Mouse (Mus musculus) gastrocnemius, postnatal 10 days (tissue): Measurements from ENCODE around the gene Bsn. TPM values are rescaled to one million over a fixed set of nuclear protein-coding genes. Genes with fewer than 3 reads are reported as not detected.
"Not testable (repeated sequence)": the region's sequence is repeated elsewhere in the genome, so short reads cannot be mapped to it uniquely, and the experiment has no call there.

Experiments used
- DNase-seq: peaks from one replicate; pipeline ENCODE4 v3.0.0; 2021; ENCODE audit warnings: mixed read lengths
- total RNA-seq, 2 experiments: library from RNA; stranded (reverse); gene quantifications; 2 replicates each; pipeline ENCODE4 v1.2.3; 2021

Bsn gene
- total RNA-seq, 2 experiments from 2014 or later, result 0.47 to 0.54 TPM

DNA sequence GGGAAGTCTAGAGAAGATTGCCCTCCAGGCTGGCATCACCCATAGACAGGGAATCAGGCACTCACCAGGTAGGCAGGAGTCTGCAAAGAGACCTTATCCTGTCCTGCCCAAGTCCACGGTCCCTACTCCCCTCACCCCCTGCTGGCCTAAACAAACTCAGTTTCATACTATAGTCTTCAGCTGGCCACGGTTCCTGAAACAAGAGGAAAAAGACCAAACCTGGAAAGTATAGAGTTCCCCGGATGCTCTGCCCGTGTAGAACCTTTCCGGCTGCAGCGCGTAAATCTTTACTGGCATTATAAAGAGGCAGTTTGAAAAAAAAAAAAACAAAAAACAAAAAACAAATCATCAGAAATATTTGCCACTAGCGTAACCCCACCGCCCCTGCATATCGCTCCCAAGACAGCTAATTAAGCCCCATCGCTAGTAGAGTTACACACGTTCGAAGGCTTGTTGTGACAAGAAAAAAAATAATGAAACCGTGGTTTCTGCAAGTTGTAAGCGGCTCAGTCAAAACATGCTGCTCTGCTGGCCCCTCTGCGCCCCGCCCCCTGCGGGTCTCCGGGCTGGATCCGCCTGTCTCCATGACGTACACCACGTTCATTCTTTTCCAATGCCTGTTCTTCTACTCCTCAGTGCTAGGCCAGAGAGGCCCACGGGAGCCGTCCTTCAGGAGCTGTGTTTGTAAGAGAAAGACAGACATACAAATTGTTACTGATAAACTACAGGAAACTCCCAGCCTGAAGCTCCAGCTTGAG, 6.9 kb upstream of the Bsn start:
- DNase-seq, result no peak

DNA sequence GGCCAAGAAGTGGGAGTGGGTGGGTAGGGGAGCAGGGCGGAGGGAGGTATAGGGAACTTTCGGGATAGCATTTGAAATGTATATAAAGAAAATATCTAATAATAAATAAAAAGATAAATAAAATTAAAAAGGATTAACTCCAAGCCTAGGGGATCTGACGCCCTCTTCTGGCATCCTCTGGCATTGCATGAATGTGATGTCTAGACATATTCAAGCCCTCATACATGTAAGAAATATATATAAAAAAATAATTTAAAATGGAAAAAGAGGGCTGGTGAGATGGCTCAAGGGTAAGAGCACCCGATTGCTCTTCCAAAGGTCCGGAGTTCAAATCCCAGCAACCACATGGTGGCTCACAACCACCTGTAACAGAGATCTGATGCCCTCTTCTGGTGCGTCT, 6.0 kb upstream of the Bsn start:
- not testable (repeated sequence) for DNase-seq

DNA sequence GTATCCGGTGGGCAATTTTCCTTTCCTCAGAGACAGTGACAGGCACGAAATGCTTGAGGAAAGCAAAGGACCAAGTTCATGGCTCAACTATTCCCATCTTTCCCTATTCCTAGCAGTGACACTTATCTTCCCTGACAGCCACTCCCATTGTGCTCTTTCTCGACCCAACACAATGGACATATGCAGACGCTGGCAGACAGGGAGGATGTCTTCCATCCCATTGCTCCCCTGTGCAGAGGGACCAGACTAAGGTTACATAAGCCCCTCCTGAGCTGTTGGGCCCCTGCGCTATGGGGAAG, 747 bp downstream of the Bsn start:
- no peak for DNase-seq

DNA sequence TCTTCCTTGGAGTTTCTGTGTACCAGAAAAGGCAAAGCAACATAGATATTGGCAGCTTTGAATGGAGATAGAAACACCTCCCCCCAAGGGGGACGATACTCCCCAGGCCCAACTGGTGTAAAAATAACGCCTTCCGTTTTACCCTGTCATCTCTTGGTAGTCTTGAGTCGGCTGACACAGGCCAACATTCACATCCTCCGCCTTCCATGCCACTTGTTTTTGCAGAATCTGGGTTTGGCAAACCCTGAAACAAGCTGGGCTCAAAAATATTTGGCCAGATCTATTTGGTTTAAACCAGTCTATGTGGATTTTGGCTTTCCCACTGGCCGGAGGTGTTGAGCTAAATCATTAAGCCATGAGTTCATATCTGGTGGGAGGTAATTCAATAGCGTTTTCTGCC, 1.2 kb downstream of the Bsn start:
- no peak for DNase-seq

DNA sequence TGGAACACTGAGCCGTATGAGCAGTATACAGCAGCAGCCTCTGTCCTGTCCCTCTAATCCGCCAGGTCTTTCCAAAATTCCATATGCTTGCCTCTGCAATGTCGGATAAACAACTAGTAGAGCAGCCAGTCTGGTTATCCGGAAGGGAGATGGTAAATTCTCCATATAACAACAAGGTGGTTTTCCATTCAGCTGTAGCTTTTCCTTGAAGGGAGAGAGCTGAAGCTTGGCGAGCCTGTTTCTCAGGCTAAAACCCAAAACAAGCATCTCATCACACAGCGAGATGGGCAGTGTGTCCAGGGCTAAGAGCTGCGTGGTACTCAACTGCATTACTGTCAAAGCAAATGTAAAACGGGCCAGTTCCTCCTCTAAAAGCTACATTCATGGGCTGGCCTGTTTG, 1.7 kb downstream of the Bsn start:
- DNase-seq, result no peak

DNA sequence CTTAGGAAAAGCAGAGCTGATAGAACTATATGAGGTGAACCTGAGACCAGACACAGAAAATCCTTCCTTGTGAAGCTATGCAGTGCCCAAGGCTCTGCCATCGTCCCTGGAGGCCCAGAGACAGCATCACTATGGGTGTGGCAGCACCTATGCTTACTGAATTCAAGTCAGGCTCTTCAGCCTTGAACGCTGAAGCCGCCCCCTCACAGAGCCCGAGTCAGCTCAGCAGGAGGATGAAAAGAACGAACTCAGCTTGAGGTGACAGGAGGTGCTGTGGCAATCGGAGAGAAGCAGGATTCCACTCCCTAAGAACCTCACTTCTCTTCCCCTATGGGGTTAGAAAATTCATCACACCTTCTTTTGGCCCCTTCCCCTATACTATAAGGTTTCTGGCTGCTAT, 2.6 kb downstream of the Bsn start:
- no peak for DNase-seq

DNA sequence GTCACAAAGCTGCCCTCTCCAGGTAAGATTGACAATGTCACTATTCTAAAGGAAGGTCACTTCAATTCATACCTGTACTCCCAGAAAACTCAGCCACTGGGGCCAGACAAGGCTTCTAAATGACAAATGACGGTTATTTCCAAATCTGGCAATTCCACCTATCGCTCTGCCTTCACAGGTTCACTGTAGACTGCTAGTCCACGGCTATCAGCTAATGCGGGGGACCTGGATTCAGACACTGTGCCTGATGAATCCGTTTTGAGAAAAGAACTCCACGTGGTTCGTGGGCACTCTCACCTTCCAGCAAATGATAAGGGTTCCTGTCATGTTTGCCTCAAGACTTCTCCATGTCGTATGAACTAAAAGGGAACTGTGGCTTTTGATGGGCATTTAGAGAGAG, 4.4 kb downstream of the Bsn start:
- no peak for DNase-seq

DNA sequence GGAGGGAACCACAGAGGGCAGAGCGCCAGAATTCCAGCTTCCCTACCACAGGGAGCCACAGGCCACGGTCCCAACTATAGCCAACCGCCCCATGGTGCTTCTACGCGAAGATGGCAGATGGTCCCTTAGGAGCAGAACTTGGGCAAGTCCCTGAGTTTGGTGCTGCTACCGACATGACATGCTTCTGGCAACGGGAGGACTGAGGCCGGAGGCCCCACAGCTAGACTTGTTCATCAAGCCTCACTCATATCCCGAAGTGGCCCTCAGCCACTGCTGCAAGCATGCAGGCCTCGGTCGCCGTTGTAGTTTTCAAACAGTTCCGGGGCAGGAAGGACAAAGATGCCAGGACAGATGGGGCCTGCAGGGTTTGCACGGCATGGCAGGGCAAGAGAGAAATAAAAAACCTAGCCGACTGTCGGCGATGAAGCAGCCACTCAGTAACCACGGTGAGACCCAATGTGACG, 6.6 kb downstream of the Bsn start:
- DNase-seq, result no peak

DNA sequence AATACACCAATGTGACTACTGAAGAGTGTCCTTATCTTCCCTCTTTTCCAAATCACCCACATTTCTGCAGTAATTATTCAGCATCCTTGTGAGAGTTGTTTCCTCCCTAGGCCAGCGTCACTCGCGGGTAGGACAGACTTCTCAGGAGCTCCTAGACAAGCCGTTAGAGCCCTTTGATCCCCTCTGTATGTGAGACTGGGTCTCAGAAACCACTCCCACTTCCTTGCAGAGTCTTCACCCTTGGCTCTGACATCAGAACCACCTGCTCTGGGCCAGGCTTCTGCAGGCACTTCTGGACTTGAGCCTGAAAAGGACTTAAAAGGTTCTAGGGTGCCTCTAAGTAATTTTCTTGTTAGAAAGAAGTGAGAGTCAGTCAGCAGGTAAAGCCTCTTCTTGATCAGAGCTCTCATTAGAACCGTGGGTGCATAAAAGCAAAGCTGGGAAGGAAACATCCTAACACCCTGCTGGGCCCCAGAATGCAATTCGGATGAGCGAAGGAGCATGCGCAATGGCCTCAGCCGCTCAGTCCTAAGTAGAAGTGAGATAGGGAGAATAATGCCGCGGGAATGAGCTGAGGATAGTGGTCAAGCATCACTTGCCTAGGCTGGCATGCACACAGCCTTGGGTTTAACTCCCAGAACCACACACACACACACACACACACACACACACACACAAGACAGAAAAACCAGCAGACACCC, 7.2 kb downstream of the Bsn start:
- DNase-seq, result no peak

DNA sequence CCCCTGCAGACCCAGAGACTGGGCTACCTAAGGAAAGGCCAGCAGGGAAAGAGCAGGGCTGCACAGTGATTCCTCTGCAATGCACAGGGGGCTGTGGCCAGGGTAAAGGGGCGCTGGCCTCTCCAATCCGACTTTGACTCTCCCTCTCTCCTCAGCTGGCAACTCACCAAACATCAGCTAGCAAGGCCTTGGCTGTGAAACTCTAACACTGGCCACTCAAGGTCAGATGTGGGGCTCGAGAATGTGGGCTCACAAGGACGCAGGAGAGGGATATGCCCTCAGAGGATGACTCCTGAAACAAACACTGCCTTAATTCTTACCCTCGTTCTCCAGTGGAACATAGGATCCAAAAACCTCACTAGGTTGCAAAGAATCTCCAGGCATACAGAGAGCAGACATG, 11.8 kb downstream of the Bsn start:
- DNase-seq, result no peak

DNA sequence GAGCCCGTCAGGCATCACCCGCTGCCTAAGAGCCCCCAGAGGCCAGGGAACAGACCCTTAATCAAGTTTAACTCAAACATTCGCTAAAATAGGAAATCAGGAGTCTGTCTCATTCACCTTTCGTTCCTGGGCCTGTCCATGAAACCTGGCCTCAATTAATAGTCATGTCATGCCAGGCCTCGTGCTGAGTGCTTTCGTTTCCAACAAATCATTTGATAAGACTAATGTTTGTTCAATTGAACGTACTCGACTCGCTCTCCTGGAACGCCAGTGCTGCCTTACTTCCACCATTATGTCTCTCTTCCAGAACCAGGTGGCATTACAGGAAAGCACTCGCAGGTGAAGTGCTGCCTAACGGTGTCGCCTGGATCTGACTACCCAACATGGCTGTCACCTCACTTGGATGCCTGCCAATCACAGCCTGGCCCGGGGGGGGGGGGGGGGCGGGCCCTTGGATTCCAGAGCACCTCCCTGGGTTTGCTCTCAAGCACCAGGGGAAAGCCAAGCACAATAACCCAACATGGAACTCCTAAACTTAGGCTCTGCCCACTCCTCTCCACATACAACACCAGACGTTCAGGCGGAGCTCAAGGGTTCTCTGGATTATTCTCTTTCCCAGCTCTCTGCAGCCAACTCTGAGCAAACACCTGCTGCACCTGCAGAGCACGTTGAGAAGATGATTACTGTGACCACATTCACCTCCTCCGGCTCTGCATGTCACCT, 14.9 kb downstream of the Bsn start:
- no peak for DNase-seq

DNA sequence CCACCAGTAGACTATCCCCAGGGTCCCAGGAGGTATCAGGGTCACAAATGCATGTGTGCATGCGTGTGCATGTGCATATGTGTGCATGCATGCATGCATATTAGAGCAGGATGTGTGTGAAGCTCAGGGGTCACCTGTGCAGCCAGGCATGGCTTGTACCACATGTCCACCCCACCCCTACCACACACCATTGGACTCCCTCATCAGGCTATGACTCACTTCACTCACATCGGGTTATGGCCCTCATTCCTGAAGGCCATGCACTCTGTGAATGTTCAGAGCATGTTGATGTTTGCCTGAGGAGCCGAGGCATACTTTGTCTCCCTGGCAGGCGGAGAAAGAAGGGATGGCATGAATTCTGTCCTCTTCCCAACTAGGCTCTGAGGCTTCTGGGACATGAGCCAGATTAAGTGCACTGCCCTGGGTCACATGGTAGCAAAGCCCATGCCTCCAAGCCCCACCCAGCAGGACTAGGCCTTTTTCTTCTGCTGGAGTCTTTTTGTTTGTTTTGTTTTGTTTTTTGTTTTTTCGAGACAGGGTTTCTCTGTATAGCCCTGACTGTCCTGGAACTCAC, 17.3 kb downstream of the Bsn start:
- DNase-seq, result no peak

DNA sequence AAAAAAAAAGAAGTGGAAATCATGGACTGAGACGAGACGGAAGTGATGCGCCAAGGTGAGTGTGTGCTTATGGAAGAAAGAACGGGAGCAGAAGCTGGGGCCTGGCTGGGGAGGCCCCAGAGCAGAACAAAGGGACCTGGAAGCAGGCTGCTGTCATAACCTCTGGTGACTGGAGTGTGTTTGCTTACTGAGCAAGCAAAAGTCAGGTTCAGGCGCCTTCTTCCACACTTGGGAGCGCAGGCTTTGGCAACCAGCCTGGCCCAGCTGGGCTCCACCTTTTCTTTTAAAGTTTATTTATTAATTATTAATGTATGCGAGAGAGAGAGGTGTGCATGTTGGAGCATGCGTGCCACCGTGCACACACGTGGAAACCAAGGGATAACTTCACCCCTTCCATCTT, 20.4 kb downstream of the Bsn start:
- no peak for DNase-seq

DNA sequence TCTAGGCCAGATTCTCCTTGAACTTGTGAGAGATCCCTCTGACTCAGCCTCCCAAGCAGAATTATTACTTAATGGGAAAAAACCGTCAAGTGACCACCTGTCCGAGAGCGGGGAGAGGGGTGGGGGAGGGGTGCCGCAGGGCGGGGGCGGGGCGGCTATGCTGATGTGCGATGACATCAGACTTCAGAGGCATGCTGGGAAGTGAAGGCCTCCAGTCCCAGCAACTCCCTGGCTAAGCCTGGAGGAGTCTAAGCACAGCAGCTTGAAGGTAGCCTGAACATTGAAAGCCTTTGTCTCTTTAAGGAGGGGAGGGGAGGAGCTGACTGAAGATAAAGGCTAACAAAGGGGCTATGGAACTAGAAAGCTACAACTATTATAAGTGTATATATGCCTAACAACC, 25.0 kb downstream of the Bsn start:
- DNase-seq, result no peak

DNA sequence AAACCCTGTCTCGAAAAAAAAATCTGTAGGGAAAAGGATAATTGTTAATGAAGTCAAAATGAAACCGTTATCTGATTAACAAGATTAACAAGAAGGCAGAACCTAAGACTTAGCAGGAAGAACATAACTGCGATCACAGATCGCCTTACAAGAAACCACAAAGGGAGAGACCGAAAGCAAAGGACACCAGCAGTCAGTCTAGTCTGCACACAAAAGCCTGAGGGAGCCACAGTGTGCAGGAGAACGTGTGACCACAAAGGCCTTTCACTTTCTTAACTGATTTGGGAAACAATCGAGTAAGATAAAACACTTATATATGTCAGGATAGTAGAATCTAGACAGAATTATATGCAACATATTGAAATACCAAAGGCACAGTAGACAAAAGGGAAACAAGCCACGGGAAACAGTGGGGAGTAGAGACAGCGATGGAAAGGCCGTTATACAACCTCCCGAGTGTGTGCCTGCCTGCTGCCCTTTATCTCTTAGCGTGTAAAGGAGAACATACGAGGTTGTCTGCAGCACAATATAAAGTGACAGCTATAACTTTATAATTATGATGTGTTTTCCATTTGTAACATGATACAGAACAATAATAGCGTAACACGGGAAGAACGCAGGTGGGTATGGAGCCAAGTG, 26.4 kb downstream of the Bsn start:
- no peak for DNase-seq

DNA sequence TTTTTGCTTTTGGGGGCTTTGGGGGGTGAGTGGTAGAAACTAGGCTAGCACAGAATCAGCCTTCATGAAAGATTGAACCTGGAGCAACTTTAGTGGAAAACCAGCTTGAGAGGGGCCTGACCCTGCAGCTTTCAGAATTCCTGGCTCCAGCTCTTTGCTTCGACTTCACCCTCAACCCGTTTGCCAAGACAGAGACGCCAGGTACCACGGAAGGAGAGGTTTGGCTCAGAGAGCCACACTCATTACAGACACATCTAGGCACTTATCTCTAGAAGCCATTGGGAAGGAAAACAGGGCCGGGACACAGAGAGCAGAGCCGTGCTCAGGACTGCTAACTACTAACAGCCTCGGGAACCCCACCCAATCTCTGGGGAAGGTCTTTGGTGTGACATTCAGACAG, 32.3 kb downstream of the Bsn start:
- DNase-seq, result no peak

DNA sequence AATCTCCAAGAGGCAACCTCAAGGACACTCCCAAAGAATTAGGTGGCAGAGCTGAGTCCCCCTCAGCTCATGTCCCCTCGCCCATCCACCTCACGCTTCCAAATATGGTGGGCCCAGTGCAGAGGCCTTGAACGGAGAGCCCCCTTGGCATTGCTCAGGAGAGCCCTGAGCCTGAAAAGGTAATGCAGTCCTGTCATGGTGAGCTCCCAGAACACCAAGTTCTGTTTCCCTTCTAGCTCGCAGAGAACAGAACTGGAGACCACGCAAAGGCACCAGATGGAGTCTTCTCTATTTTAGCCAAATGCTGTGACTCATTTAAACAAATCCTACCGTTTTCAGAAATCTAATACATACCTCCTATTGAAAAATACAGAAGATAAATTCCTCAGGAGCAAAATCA, 32.7 kb downstream of the Bsn start:
- DNase-seq, result no peak

DNA sequence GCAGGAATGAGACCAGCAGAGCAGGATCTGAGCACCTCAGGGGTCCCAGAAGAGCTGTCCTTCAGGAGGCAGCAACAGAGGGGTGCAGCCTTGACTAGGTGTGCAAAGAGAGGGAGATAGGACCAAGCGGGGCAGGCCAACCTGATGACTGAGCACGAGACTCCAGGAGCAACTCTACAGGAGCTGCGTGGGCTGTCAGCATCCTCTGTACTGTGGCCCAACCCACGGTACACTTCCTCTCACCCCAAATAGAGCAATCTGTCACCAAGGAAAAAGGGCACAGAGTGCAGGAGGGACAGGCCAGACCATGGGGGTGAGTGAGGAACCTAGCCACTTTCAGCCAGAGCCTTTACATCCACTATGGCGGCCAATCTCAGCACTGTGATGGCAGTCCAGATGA, 33.4 kb downstream of the Bsn start:
- DNase-seq, result no peak

DNA sequence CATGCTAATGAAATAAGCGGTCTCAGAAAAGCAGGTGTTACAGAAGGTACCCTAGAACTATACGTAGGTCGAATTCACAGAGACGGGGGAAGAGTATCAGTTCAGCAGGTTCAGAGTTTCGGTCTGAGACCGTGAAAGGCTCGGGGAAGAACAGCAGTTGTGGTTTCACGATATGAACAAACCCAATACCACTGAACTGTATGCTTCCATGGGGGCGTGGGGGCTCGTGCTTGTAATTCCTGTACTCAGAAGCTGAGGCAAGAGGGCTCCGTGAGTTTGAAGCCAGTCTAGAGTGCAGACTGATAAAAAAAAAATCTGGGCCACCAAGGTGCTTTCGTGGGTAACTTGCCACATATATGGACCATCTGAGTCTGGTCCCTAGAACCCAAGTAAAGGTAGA, 35.4 kb downstream of the Bsn start:
- no peak for DNase-seq

DNA sequence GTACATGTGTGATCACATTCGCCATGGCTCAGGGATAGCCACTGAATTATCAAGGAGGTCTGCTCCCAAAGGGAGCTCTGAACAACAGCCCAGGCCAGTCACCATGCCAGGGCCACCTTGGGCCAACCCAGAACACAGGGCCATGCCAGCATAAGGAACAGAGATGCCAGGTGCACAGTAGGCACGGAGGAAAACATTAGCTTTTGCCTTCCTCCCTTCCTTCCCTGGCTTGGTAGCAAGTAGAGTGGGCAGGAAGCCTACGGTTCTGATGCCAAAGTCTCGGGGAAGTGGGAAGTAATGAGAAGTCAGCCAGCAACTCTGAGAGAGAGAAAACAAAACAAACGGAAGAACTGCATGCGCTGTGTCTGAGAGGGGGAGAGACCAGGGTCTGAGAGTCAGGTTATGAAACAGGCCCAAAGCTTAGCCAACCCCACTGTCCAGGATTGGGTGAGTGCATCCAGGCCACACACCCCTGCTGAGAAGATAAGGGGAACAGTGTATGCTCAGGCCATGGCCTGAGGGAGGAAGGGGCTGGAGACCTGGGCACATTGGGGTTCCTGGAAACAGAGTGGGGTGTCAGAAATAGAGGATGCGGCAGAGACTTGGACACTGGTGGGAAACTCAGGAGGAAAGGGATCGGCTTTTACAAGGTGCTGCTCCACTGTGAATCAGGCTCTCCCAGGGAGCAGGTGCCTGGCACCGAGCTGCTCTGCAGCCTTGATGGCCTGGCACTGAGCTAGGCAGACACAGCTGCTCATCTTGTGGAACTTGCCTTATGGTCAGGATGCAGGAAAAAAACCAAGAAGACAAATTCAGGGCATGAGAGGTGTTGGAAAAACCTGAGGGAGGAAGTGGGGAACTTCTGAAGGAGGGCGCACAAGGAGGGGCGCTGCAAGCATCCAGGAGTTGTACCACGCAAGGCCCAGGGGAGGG, 36.4 kb downstream of the Bsn start:
- no peak for DNase-seq

DNA sequence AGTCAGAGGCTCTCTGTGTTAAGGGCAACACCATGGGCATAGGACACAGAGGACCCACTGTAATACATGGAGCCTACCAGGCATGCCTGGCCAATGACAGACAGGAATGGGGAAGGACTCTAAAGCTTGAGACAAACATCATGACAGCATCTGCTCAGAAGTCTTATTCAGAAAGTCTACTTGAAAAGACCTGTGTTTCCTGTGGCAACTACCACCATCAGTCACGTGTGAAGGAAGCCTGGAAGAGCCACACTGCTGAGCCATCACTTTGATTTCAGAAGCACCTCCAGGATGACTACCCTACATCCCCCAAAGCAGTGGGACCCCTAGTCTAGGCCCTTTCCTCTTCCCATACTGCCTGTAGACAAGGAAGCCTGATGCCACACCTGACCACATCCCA, 39.7 kb downstream of the Bsn start:
- no peak for DNase-seq

DNA sequence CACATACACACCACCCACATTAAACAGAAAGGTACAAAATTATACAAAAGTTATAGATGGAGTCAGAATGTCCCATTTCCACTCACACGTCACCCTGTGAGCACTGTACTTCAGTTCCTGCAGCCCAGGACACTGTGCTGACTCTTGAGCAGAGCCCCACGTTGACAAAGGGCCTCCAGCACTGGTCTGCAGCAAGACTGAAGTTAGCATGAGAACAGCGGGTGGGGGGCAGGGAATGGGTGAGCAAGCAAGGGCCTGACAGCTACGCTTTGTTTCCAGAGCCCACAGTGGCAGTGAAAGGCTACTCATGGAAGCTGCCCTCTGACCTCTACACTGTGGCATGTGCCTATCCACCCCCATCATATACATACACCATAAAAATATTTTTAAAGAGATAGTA, 40.4 kb downstream of the Bsn start:
- no peak for DNase-seq
